Mouse (Mus musculus) 3T3-L1 (cell line): Measurements from ENCODE around the gene Creb3l2.

Experiments used
- DNase-seq: peaks from one replicate; pipeline ENCODE4 v3.0.0-alpha.2; 2015; ENCODE audit warnings: low read depth, low spot score

Gene Creb3l2

DNA sequence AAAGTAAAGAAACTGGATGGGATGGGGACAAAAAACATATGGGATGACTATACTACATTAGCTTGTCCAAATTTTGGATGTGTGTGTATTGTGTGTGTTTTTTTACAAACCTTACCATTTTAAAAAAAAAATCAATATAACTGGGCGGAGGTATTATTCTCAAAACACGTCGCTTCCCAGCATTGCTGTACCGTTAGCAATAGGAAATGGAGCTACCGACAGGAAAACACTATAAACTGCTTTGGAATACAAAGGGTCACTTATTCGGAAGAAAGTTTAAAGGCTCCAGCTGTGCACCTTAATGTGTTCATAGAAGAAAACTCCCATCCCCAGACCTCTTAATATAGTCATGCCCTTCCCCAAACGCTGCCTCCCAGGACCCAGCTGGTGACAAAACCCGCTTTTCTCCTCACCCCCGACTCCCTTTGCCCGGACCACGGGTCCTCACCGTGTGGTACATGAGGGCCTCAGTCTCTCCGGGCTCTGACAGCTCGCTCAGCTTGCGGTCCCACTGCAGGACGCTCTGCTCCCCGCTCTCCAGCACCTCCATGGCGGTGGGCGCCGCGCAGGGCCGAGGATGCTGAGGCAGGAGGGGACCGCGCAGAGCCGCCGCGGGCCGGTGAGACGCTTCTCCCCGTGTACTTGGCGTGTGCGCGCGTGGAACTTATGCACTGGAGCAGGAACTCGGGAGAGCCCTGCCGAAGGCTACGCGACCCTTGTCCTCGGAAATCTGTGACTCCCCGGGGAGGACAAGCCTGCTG, 515 bp downstream of the Creb3l2 start:
- peak; percentile 52 for DNase-seq

DNA sequence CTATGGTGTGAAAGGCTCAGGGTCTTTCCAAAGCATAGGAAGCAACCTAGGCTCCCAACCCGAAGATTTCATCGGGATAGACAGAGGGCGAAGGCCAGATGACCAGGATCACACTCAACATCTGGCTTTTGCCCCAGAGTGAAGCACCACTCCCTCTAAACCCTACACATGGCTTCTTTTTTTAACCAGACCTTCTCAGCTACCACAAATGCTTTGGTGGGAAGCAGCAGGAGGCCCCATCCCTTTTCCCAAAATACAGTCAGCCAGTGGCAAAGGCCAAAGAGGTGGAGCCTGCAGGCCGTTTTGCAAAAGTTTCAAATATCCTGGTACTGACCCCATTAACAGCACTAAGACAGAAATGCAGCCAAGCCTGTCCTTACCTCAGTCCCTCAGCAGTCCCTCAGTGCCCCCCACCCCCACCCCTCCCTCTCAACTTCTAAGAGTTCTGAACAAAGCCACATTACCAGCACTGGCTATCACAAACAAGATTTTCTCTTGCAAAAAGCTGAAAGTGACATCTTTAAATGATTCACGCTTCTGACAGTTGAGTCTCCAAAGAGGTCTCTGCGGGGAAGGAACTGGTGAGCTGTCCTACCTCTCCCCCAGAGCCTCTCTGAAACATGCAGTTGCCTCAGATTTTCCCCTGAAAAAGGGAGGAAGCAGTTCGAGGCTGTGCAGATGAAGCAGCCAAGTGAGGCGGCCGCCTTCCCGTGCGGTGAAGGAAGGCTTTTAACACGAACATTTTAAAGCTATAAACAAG, 1.3 kb downstream of the Creb3l2 start:
- DNase-seq, result peak; percentile 72

DNA sequence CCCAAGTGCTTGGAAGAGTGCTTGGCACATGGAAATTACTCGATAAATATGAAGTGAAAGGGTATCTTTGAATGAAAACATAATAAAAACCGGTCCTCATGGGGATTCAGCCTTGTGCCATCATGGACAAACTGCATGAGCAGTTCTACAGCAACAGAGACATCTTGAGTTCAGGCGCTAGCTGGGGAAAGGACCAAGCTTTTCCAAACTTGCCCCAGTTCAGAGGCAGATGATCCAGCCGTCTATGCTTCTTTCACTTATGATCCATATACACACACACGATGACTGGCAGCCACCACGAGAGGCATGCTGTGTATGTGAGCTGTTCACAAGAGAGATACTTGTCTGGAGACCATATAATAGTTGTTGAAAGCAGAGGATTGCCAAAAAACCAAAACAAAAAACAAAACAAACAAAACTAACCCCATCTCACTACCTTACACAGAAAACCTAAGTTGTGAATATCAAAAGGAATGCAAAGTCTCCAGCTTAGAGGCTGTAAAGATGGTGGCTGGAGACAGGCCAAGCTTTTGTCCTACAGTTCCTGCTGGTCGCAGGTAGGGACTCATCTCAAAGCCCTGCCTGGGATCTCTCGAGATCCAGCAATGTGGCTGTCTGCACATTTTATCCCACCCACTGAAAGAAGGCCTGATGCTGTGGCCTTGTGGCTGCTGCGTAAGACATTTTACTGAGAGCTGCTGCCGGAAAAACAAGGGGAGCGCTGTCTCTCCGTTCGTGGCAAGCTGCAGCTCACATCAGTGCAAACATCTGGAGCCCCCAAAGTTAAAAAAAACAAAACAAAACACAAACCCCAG, 2.1 kb downstream of the Creb3l2 start:
- DNase-seq, result peak; percentile 90

DNA sequence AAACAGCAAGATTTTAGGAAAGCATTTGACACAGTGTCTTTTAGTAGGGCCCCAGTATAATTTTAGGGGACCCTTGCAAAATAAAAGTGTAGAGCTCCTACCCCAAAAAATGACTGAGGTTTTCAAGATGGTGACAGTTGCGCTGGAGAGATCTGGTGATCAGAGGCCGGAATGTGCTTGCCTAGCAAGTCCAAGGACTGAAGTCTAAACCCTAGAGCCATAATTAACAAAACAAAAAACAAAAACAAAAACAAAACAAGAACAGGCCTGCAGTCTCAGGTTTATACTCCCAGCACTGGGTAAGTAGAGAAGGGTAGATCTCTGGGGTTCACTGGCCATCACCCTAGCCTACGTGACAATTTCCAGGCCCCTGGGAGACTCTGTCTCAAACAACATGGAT, 3.4 kb downstream of the Creb3l2 start:
- DNase-seq, result no peak

DNA sequence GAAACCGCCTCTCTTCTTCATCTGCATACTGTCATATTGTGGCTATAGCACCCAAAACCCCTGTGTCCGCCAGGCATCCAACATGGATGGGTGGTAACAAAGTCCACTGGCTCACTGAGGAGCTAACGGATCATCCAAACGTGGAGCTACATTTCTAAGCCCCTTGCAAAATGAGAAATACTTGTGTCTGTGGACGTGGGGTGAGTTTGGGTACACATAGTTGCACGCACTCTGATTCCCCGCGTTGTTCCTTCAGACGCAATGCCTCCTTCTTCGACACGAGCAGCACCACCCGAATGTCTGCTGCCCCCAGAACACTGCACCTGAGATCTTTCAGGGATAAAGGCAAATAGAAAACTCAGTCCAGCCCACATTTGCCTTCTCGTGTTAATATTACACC, 4.9 kb downstream of the Creb3l2 start:
- DNase-seq, result no peak

DNA sequence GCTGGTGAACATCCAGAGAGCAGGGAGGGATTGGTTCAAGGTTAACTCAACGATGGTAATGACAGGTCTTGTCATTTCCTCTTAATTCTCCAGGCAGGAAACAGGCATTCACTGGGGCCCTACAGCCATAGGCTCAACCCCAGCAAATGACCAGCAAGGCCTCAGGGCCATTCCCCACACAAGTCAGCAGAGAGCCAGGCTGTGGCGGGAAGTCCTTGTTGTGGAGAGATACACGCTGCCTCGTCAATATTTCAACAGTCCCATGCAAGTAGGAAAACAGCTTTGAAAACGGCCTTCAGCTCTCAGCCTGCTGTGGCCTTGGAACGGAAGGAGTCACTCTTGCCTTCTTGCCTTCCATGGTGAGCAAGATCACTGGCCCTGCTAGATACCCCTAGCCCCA, 6.6 kb downstream of the Creb3l2 start:
- DNase-seq, result no peak

DNA sequence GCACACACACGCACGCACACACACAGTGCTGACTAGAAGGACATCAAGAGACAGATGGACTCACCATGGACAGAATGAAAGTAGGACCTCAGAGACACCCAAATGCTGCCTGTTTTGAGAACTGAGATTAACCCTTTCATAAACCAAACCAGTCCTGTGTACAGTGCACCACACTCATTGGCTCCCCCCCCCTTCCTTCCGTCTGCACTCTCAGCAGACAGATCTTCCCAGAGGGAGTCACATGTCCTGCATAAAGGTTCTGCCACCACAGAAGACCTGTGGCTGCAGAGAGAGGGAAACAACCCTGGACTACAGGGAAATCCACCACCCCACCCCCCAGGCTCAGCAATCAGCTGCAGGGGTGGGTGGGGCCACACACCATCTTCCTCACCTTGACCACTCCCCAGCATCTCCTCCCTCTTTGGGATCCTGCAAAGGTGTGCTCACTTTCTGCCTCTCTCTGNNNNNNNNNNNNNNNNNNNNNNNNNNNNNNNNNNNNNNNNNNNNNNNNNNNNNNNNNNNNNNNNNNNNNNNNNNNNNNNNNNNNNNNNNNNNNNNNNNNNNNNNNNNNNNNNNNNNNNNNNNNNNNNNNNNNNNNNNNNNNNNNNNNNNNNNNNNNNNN, 12.0 kb downstream of the Creb3l2 start:
- no peak for DNase-seq

DNA sequence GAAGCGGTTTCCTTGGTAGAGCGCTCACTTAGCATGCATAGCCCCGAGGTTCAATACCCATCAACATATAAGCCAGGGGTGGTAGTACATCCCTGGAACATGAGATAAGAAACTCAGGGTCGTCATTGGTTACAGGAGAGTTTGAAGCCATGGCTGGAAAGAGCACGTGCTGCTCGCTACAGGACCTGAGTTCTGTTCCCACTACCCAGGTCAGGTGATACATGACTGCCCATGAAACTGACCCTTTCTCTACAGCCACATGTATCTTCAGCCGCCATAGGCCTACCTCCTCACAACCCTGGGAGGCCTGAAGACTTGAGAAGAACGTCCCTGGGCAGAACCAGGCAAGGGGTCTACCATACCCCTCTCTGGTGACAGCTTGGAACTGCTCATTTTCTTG, 13.0 kb downstream of the Creb3l2 start:
- no peak for DNase-seq

DNA sequence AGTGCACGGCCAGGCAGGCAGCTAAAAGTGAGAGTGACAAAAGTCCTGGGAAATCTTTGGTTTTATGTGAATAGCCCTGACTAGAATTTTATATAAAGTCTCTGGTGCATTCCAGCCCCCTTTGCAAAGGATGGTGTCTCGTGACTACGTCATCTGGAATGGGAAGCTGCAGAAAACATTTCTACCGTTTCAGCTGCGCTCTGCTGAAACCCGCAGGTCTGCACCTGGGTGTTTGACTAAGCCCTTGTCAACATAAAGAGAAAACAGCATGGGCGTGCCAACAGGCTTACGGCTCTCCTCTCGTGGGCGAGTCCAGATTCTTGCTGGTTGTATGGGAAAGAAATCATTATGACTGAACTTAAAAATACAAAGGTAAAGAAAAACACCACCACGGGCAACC, 13.9 kb downstream of the Creb3l2 start:
- no peak for DNase-seq

DNA sequence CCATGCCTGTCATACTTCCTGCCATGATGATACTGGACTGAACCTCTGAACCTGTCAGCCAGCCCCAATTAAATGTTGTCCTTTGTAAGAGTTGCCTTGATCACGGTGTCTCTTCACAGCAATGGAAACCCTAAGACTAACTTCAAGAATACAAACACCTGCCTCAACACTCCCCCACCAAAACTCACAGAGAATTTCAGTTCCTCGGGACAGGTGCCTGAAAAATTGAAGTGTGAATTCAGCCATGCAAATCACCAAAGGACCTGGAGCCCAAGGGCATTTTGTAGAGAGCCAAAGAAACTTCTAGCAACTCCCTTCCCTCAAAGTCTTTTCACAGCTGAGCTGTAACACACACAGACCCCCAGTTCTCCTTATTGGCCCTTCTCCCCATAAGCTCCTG, 15.3 kb downstream of the Creb3l2 start:
- no peak for DNase-seq

DNA sequence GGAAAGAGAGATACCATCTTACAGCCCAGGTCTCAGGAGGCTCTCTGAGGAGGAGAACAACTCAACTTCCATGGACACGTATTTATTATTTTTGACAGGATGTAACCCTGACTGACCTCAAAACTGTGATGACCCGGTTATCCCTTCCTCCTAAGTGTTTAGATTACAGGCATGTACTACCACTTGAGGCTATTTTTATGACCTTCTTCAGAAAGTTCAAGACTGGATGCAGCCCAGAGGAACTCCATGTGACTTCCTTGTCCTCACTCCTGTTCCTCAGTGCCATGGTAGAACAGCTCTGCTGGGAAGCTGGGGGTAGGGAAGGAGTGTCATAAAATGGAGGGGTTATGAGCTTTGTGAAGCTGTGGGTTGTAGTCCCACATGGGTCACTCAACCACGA, 16.1 kb downstream of the Creb3l2 start:
- DNase-seq, result no peak

DNA sequence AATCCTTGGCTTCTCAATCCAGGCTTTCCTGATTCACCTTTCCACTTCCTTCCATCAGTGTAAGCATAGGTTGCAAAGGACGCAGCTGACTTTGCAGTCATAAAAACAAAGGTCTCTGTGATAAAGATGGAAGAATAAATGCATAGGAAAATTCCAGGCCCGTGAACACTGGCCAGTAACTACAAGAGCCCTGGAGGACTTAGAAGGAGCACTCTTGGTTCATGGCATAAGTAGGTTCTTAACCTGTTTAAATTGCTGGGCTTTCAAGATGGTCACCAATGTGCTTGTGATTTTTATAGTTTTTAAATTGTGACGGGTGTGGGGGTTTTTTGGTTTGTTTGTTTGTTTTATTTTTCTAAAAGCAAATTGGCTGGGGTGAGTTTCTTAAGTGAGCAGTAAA, 16.9 kb downstream of the Creb3l2 start:
- no peak for DNase-seq

DNA sequence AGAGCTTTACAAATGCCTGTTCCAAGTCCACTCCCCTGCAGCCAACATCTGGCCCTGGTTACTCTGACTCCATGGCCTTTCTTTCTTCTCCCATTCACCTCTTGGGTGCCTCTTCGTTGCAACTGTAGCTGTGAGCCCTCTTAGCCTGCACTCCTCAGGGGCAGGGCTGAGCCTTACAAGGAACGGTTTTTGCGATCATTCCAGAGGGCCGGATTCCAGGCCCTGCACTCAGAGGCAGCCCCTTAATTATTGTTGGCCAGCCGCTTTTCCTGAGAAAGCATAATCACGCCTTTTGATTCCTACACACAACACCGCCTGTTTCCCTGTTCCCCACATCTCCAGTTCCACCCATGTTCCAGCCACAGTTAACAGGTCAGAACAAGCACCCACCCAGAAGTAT, 17.6 kb downstream of the Creb3l2 start:
- no peak for DNase-seq

DNA sequence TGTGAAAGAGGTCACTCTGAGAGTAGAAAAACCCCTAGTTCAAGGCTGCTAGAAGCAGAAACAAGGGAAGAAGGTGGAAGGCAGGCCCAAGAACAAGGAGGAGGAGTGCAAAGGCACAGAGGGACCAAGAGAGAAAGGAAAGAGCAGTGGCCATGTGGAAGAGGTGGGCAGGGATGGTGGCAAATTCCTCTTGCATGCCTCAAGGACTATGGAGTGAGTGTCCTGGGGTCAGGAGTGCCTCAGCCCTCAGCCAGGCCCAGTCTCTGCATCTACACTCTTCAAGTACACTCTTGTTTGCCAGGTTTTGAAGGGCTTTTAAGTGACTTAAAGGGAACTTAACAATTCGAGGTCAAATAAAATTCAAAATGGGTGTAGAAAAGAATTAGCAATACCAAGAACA, 18.6 kb downstream of the Creb3l2 start:
- DNase-seq, result no peak

DNA sequence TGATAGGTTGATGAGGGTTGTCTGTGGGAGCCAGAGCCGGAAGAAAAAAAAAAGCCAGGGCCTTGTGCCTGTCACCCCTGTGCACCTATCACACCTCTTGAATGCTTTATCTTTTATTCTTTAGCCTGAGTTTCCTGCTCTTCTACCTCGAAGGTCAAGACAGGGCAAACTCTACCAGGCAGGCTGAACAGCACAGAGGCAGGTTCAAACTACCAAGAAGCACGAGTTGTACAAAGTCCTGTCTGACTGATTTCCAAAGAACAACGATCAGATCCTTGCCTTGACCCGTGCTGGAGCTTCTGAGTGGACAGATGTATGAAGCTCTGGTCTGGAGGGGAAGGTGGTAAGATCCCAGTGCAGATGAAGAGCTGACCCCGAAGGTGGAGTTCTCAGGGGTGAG, 20.8 kb downstream of the Creb3l2 start:
- DNase-seq, result no peak

DNA sequence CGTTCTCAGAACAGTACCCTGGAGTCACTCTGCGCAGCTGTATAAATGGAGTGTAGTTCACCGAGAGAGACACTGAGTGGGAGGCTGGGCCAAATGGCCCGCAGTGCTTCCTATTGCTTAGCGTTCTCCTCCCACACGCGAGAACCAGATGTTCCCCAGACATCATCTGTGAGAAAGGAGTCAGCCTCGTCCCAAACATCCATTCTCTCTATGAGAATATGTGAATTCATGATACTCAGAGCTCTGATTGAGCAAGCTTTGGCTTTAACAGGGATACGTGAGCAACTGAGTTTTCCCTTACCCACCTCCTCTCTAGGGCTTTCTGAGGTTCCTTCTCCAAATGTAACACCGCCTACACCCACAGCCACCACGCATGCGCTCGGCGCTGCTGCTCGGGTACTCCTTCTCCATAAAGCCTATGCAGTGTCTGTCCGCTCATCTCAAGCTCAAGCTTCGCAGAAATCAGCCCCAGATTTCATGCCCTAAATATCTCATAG, 22.5 kb downstream of the Creb3l2 start:
- no peak for DNase-seq

DNA sequence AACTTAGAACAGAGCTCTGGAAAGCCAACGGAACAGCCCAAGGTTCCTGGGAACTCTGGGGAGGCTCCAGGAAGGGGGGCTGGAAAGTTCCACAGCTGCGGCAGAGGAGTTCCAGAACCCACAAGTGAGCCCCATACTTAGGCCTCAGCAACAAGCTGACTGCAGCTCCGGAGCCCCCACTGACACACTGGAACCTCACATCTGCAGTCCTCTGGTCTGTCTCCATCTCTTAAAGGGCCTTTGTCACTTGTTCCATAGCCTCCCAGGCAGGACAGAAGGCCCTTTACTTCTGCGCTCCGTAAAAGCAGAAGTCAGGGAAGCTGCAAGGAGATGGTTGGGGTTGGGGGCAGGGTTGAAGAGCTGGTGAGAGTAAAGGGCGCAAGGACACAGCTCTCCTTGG, 23.0 kb downstream of the Creb3l2 start:
- DNase-seq, result no peak

DNA sequence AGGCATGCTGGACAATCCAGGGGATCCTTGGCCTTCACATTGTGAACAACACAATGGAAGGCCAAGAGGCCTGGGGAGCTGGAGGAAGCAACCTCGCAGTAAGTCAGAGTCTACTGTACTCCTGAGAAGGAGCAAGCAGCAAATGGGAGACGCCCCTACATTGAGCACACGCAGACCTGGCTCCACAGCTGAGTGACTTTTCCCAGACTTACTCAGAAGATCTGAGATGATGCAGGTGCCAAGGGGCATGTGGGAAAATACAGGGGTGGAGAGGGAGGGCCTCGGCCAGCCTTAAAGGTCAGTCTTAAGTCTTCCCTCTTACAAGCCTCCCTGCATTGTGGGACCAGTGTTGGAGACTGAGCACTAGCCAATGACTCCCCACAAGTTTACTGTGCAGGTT, 25.2 kb downstream of the Creb3l2 start:
- DNase-seq, result no peak

DNA sequence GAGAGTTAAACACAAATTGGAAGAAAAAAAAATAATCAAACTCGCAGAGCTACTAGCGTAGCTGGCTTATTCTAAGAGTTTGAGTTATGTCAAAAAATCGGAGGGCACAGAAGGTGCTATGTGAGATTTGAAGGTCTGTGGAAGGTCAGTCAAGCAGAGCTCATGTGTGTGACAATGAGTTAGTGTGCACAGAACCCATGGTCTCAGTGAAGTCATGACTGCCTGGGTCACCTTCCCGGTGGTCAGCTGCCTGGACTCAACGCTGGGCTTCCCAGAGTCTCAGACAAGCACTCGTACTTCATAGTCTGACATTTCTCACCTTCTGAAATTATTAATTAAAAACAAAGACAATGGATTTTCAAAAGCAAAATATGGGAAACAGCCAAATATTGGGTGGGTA, 26.4 kb downstream of the Creb3l2 start:
- DNase-seq, result no peak

DNA sequence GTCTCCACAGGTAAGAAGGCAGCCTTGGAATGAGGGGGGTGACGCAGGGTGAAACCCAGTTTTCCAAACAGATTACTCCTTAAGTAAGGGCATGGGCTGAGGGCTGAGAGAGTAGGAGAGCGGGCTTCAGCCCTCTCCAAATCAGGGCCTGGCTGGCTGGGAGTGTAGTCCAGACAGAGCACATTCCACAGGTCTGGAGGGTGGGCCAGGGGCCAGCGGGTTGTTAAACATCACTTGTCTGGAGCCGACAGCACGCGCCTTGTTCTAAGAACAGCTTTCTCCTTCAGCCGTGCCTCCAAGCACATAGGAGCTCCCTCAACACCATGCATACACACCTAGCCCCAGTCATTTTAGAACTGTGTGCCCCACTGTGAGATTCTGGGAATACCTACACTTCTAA, 26.9 kb downstream of the Creb3l2 start:
- no peak for DNase-seq

DNA sequence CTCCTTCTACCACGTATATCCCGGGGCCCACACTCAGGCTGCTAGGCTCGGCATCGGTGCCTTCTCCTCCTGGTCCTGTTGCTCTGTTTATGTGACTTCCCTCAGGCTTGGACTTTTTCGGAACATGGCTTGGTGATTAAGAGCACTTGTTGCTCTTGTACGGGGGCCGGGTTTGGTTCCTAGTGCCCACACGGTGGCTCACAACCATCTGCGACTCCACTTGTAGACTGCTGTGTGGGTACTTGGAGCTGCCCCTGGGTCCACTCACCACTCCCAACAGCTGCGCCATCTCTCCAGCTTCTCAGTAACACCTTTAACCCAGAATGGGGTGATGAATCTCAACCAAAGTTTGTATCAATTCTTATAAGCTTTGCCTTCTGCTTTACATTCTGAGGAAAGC, 27.4 kb downstream of the Creb3l2 start:
- DNase-seq, result no peak

DNA sequence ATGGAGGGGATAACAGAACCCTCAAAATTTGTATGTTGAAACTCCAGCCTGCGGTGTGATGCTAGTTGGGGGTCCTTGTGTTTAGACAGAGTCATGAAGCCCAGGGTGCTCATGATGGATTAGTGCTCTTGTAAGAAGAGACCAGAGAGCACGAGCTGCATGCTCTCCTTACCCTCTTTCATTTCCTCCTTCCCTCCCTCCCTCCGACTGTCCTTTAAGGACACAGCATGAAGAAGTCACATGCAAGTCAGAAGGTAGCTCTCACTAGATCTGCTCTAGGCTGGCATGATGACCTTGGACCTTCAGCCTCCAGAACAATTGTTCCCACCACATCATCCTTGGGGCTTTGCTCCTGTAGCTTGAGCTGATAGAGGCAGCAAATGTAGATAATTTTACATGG, 30.2 kb downstream of the Creb3l2 start:
- no peak for DNase-seq
